In the genomic region with DNA sequence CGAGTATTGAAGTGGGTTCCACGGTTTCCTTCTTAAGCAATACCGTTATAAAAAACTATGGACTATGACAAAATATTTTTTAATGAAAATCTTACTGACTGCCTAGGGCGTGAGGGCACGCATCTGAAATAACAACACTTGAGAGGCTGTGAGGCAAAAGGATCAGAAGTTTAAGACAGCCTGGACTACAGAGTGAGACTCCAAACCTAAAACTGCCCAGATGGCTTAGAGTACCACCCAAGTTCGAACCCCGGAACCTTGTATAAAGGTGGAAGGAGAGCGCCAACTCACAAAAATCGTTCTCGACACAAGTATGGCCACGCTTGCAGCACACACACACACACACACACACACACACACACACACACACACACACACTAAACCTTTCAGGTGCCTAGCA, we compare ENCODE assay signal across 8 mouse cellular contexts. TPM values are rescaled to one million over a fixed set of nuclear protein-coding genes. Genes with fewer than 3 reads are reported as not detected.
DNase-seq lines count a peak whose midpoint lies in the region; ATAC-seq and TF ChIP-seq lines count a peak whose summit lies in the region.

No protein-coding gene starts in this region.

- peak overlapping the region; percentile 92 for H3K4me3 ChIP-seq in liver, adult 2 months (ENCODE audit: insufficient read depth, low read depth, low read length)
- peak overlapping the region; percentile 87 for H3K4me3 ChIP-seq in embryonic facial prominence, embryonic 15.5 days (replicated peaks)
- H3K4me3 ChIP-seq in intestine, embryonic 16.5 days (ENCODE audit: low read length) = peak overlapping the region; percentile 58
- H3K4me3 ChIP-seq in neural tube, embryonic 13.5 days = peak overlapping the region; percentile 94

- WGBS in liver, adult 2 months = 37% methylated on average over 11 of the region's 11 CpGs
- WGBS in embryonic facial prominence, embryonic 15.5 days = 38% methylated on average over 11 of the region's 11 CpGs
- WGBS in intestine, embryonic 16.5 days = 35% methylated on average over 11 of the region's 11 CpGs
- WGBS in neural tube, embryonic 13.5 days = 38% methylated on average over 11 of the region's 11 CpGs

- no peaks in the 10 kb centered on the region for H3K9me3 ChIP-seq in embryonic facial prominence, embryonic 15.5 days (replicated peaks)
- no peaks in the 10 kb centered on the region for H3K9me3 ChIP-seq in intestine, embryonic 16.5 days (ENCODE audit: control insufficient read depth, low read length)
- H3K9me3 ChIP-seq in neural tube, embryonic 13.5 days = no peaks in the 10 kb centered on the region

- no peak for TF ChIP-seq POLR2A in liver, adult 2 months (IDR thresholded peaks at IDR 0.05; ENCODE audit: extremely low read depth, insufficient read depth, low read length)

- no peaks in the 10 kb centered on the region for H3K79me2 ChIP-seq in liver, adult 2 months (ENCODE audit: control insufficient read depth, insufficient read depth, low read length)

- DNase-seq in liver, adult 2 months (ENCODE audit: extremely low read depth, low read depth, low spot score) = no peak
- no peak for DNase-seq in liver
- DNase-seq in Muller cell, postnatal 12 days (ENCODE audit: inconsistent ontology term) = no peak

- ATAC-seq in embryonic facial prominence, embryonic 15.5 days (ENCODE audit: insufficient number of reproducible peaks, low FRiP score, low TSS enrichment, low read depth) = no peak
- ATAC-seq in intestine, embryonic 16.5 days = peak; percentile 27; the same call in 1 of the 2 replicates
- ATAC-seq in neural tube, embryonic 13.5 days (ENCODE audit: low read depth) = peak; percentile 19; the same call in 1 of the 2 replicates
- ATAC-seq in megakaryocyte-erythroid progenitor cell, adult 5-6 weeks (replicated peaks; ENCODE audit: low FRiP score, low TSS enrichment, poor library complexity, severe bottlenecking) = no peak
- no peak for ATAC-seq in activated CD4-positive, CD25-positive, alpha-beta regulatory T cell, adult 4 months

- H3K4me2 ChIP-seq in embryonic facial prominence, embryonic 15.5 days (replicated peaks) = peak overlapping the region; percentile 92
- H3K4me2 ChIP-seq in intestine, embryonic 16.5 days (ENCODE audit: low read depth, low read length) = peak overlapping the region; percentile 81
- H3K4me2 ChIP-seq in neural tube, embryonic 13.5 days = peak overlapping the region; percentile 95

- no peaks in the 10 kb centered on the region for H3K36me3 ChIP-seq in liver, adult 2 months (ENCODE audit: control insufficient read depth, insufficient read depth, low read length)
- H3K36me3 ChIP-seq in embryonic facial prominence, embryonic 15.5 days = peaks cover 13% of the 10 kb centered on the region
- no peaks in the 10 kb centered on the region; the same call in 1 of the 2 replicates for H3K36me3 ChIP-seq in intestine, embryonic 16.5 days (ENCODE audit: control insufficient read depth, insufficient read depth, low read length)
- peaks cover 11% of the 10 kb centered on the region for H3K36me3 ChIP-seq in neural tube, embryonic 13.5 days

- TF ChIP-seq CTCF in liver, adult 2 months (IDR thresholded peaks at IDR 0.05; ENCODE audit: low read depth, low read length) = no peak

- no peak overlapping the region for H3K27ac ChIP-seq in liver, adult 2 months (replicated peaks; ENCODE audit: insufficient read depth, low read depth, low read length)
- H3K27ac ChIP-seq in embryonic facial prominence, embryonic 15.5 days (replicated peaks) = no peak overlapping the region
- no peak overlapping the region for H3K27ac ChIP-seq in intestine, embryonic 16.5 days (ENCODE audit: low read length)
- H3K27ac ChIP-seq in neural tube, embryonic 13.5 days (replicated peaks) = peak overlapping the region; percentile 46

- H3K9ac ChIP-seq in liver, adult 2 months (ENCODE audit: low read depth, low read length) = no peak overlapping the region; the same call in 1 of the 2 replicates
- H3K9ac ChIP-seq in embryonic facial prominence, embryonic 15.5 days = peak overlapping the region; percentile 12; the same call in 1 of the 2 replicates
- H3K9ac ChIP-seq in intestine, embryonic 16.5 days (ENCODE audit: low read depth, low read length) = peak overlapping the region; percentile 68
- H3K9ac ChIP-seq in neural tube, embryonic 13.5 days = peak overlapping the region; percentile 89

- no peaks in the 10 kb centered on the region; the same call in 1 of the 2 replicates for H3K4me1 ChIP-seq in liver, adult 2 months (ENCODE audit: control insufficient read depth, insufficient read depth, low read length)
- H3K4me1 ChIP-seq in embryonic facial prominence, embryonic 15.5 days = peaks cover 12% of the 10 kb centered on the region
- peaks cover 7% of the 10 kb centered on the region for H3K4me1 ChIP-seq in intestine, embryonic 16.5 days (ENCODE audit: control insufficient read depth, insufficient read depth, low read length)
- peaks cover 27% of the 10 kb centered on the region for H3K4me1 ChIP-seq in neural tube, embryonic 13.5 days (replicated peaks)

- no peaks in the 10 kb centered on the region for H3K27me3 ChIP-seq in liver, adult 2 months (ENCODE audit: control insufficient read depth, insufficient read depth, low read length)
- no peaks in the 10 kb centered on the region; the same call in 1 of the 2 replicates for H3K27me3 ChIP-seq in embryonic facial prominence, embryonic 15.5 days
- no peaks in the 10 kb centered on the region for H3K27me3 ChIP-seq in intestine, embryonic 16.5 days (replicated peaks; ENCODE audit: control insufficient read depth, insufficient read depth, low read length)
- H3K27me3 ChIP-seq in neural tube, embryonic 13.5 days = peaks cover 6% of the 10 kb centered on the region; the same call in 1 of the 2 replicates

RNA-seq across cellular contexts. Expression of gene Commd4, which starts 0.4 kb away (rescaled TPM):
- total RNA-seq in liver, adult 2 months (2014; rRNA removed) = 22.7 and 23.6 TPM in 2 replicates
- polyA plus RNA-seq in liver, adult 2 months (2012; rRNA removed) = 73.5 and 86.9 TPM in 2 replicates
- polyA plus RNA-seq in embryonic facial prominence, embryonic 15.5 days (2015; fragmentation: Nextera tagmentation; extraction: Ambion mirVana) = 97.6 and 105 TPM in 2 replicates
- polyA plus RNA-seq in intestine, embryonic 16.5 days (2015; fragmentation: Nextera tagmentation; extraction: Ambion mirVana) = 111 and 120 TPM in 2 replicates
- polyA plus RNA-seq in neural tube, embryonic 13.5 days (2015; fragmentation: Nextera tagmentation; extraction: Ambion mirVana) = 140 and 156 TPM in 2 replicates
- total RNA-seq in megakaryocyte-erythroid progenitor cell, adult 5-6 weeks (2014; fragmentation: Nextera tagmentation) = 103 and 234 TPM in 2 replicates
- total RNA-seq in megakaryocyte-erythroid progenitor cell, adult 5-6 weeks (2017) = 159 and 165 TPM in 2 replicates
- polyA plus RNA-seq in activated CD4-positive, CD25-positive, alpha-beta regulatory T cell, adult 4 months (2017; shearing (Covaris generic)) = 100 to 1,000 TPM; 264 to 293 TPM

RNA-seq across cellular contexts. Expression of gene Neil1, which starts 10.4 kb away (rescaled TPM):
- total RNA-seq in liver, adult 2 months (2014; rRNA removed) = 4.0 and 4.2 TPM in 2 replicates
- polyA plus RNA-seq in liver, adult 2 months (2012; rRNA removed) = 6.6 and 7.2 TPM in 2 replicates
- 9.8 and 9.9 TPM in 2 replicates for polyA plus RNA-seq in embryonic facial prominence, embryonic 15.5 days (2015; fragmentation: Nextera tagmentation; extraction: Ambion mirVana)
- polyA plus RNA-seq in intestine, embryonic 16.5 days (2015; fragmentation: Nextera tagmentation; extraction: Ambion mirVana) = 8.6 TPM in 2 replicates
- polyA plus RNA-seq in neural tube, embryonic 13.5 days (2015; fragmentation: Nextera tagmentation; extraction: Ambion mirVana) = 8.5 and 9.8 TPM in 2 replicates
- 12.2 and 12.5 TPM in 2 replicates for total RNA-seq in megakaryocyte-erythroid progenitor cell, adult 5-6 weeks (2014; fragmentation: Nextera tagmentation)
- total RNA-seq in megakaryocyte-erythroid progenitor cell, adult 5-6 weeks (2017) = 2.8 and 3.5 TPM in 2 replicates
- 10 to 100 TPM; 18.0 to 33.4 TPM for polyA plus RNA-seq in activated CD4-positive, CD25-positive, alpha-beta regulatory T cell, adult 4 months (2017; shearing (Covaris generic))

RNA-seq across cellular contexts. Expression of gene Man2c1, which starts 28.0 kb away (rescaled TPM):
- 25.8 and 28.1 TPM in 2 replicates for total RNA-seq in liver, adult 2 months (2014; rRNA removed)
- 67.1 and 122 TPM in 2 replicates for polyA plus RNA-seq in liver, adult 2 months (2012; rRNA removed)
- polyA plus RNA-seq in embryonic facial prominence, embryonic 15.5 days (2015; fragmentation: Nextera tagmentation; extraction: Ambion mirVana) = 72.5 and 78.0 TPM in 2 replicates
- polyA plus RNA-seq in intestine, embryonic 16.5 days (2015; fragmentation: Nextera tagmentation; extraction: Ambion mirVana) = 45.4 and 52.7 TPM in 2 replicates
- polyA plus RNA-seq in neural tube, embryonic 13.5 days (2015; fragmentation: Nextera tagmentation; extraction: Ambion mirVana) = 55.8 and 77.2 TPM in 2 replicates
- 83.6 and 95.2 TPM in 2 replicates for total RNA-seq in megakaryocyte-erythroid progenitor cell, adult 5-6 weeks (2014; fragmentation: Nextera tagmentation)
- 38.8 and 64.8 TPM in 2 replicates for total RNA-seq in megakaryocyte-erythroid progenitor cell, adult 5-6 weeks (2017)
- polyA plus RNA-seq in activated CD4-positive, CD25-positive, alpha-beta regulatory T cell, adult 4 months (2017; shearing (Covaris generic)) = 10 to 100 TPM; 38.8 to 51.6 TPM

Comparison
In these comparisons a context has a peak if more than half of its experiments do, and no peak if none do; other contexts are left out.
1. ATAC-seq: peak in intestine, embryonic 16.5 days (single experiment) and neural tube, embryonic 13.5 days (single experiment); none in embryonic facial prominence, embryonic 15.5 days (single experiment), megakaryocyte-erythroid progenitor cell, adult 5-6 weeks (single experiment) and activated CD4-positive, CD25-positive, alpha-beta regulatory T cell, adult 4 months (single experiment).
2. Peak in every context shown above with its lines, with median percentiles within 50 percentile points of each other: H3K4me3 ChIP-seq and H3K4me2 ChIP-seq.